8 mouse cellular contexts compared by ENCODE assay signal in the genomic region with DNA sequence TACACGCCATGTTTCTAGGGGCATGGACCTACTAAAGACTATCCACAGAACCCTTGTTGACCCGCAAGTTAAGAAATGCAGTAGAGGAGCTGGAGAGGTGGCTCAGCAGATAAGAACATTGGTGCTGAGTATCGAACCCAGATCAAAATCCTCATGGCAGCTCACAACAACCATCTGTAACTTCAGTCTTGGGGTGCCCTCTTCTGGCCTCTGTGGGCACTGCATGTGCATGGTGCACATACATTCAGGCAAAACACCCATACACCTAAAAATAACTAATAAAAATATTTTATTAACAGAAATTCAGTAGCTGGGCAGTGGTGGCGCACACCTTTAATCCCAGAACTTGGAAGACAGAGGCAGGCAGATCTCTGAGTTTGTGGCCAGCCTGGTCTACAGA. TPM values are rescaled to one million over a fixed set of nuclear protein-coding genes. Genes with fewer than 3 reads are reported as not detected.
DNase-seq lines count a peak whose midpoint lies in the region; ATAC-seq and TF ChIP-seq lines count a peak whose summit lies in the region.

No protein-coding gene starts in this region.

- no peaks in the 10 kb centered on the region for H3K9me3 ChIP-seq in forebrain, postnatal 0 days (ENCODE audit: low read length)
- no peaks in the 10 kb centered on the region for H3K9me3 ChIP-seq in forebrain, embryonic 13.5 days (replicated peaks)
- H3K9me3 ChIP-seq in midbrain, embryonic 14.5 days (ENCODE audit: control insufficient read depth, low read length), result no peaks in the 10 kb centered on the region
- no peaks in the 10 kb centered on the region for H3K9me3 ChIP-seq in midbrain, embryonic 16.5 days (replicated peaks; ENCODE audit: control insufficient read depth, low read length, poor library complexity, severe bottlenecking)
- no peaks in the 10 kb centered on the region for H3K9me3 ChIP-seq in hindbrain, embryonic 16.5 days (ENCODE audit: control insufficient read depth, low read length)

- no peak overlapping the region for H3K4me3 ChIP-seq in forebrain, postnatal 0 days (ENCODE audit: low read depth, low read length)
- H3K4me3 ChIP-seq in forebrain, embryonic 13.5 days, result no peak overlapping the region
- H3K4me3 ChIP-seq in midbrain, embryonic 14.5 days (replicated peaks; ENCODE audit: low read depth, low read length), result no peak overlapping the region
- no peak overlapping the region for H3K4me3 ChIP-seq in midbrain, embryonic 16.5 days (ENCODE audit: low read depth, low read length)
- H3K4me3 ChIP-seq in hindbrain, embryonic 16.5 days (ENCODE audit: low read length), result no peak overlapping the region

- DNase-seq in forebrain, postnatal 0 days, result peak; percentile 47
- peak; percentile 72 for DNase-seq in midbrain, embryonic 14.5 days
- DNase-seq in embryo, embryonic 11 days, result peak; percentile 48
- DNase-seq in spleen, postnatal 4 days (ENCODE audit: low spot score in 2 of 2), result peak; percentile 57 to 76
- no peak for DNase-seq in gastrocnemius, postnatal 10 days

- 86% methylated on average over 4 of the region's 4 CpGs for WGBS in forebrain, postnatal 0 days
- 87% methylated on average over 4 of the region's 4 CpGs for WGBS in forebrain, embryonic 13.5 days
- WGBS in midbrain, embryonic 14.5 days, result 88% methylated on average over 4 of the region's 4 CpGs
- 79% methylated on average over 4 of the region's 4 CpGs for WGBS in midbrain, embryonic 16.5 days
- WGBS in hindbrain, embryonic 16.5 days, result 84% methylated on average over 4 of the region's 4 CpGs

- ATAC-seq in forebrain, postnatal 0 days, result no peak
- ATAC-seq in forebrain, embryonic 13.5 days, result no peak
- no peak for ATAC-seq in midbrain, embryonic 14.5 days (ENCODE audit: low FRiP score, low TSS enrichment)
- no peak for ATAC-seq in midbrain, embryonic 16.5 days
- ATAC-seq in hindbrain, embryonic 16.5 days, result no peak

- peaks cover 5% of the 10 kb centered on the region; the same call in 1 of the 2 replicates for H3K4me1 ChIP-seq in forebrain, postnatal 0 days (ENCODE audit: insufficient read depth)
- peaks cover 8% of the 10 kb centered on the region; the same call in 1 of the 2 replicates for H3K4me1 ChIP-seq in forebrain, embryonic 13.5 days
- H3K4me1 ChIP-seq in midbrain, embryonic 14.5 days (ENCODE audit: control insufficient read depth, insufficient read depth, low read length), result no peaks in the 10 kb centered on the region
- peaks cover 4% of the 10 kb centered on the region; the same call in 1 of the 2 replicates for H3K4me1 ChIP-seq in midbrain, embryonic 16.5 days (ENCODE audit: control insufficient read depth, insufficient read depth, low read length)
- H3K4me1 ChIP-seq in hindbrain, embryonic 16.5 days (ENCODE audit: control insufficient read depth, insufficient read depth, low read depth, low read length), result peaks cover 9% of the 10 kb centered on the region

- peak; percentile 58 for TF ChIP-seq CTCF in forebrain, postnatal 0 days (IDR thresholded peaks at IDR 0.05; ENCODE audit: low read depth)

- no peak overlapping the region for H3K27ac ChIP-seq in forebrain, postnatal 0 days (ENCODE audit: low read depth, low read length)
- no peak overlapping the region for H3K27ac ChIP-seq in forebrain, embryonic 13.5 days
- no peak overlapping the region for H3K27ac ChIP-seq in midbrain, embryonic 14.5 days (replicated peaks; ENCODE audit: low read depth, low read length)
- no peak overlapping the region for H3K27ac ChIP-seq in midbrain, embryonic 16.5 days (ENCODE audit: low read length)
- H3K27ac ChIP-seq in hindbrain, embryonic 16.5 days (ENCODE audit: low read depth, low read length), result no peak overlapping the region

- peaks cover 23% of the 10 kb centered on the region for H3K27me3 ChIP-seq in forebrain, postnatal 0 days (ENCODE audit: insufficient read depth, low read length)
- H3K27me3 ChIP-seq in forebrain, embryonic 13.5 days, result peaks cover 34% of the 10 kb centered on the region
- peaks cover 21% of the 10 kb centered on the region for H3K27me3 ChIP-seq in midbrain, embryonic 14.5 days (ENCODE audit: control insufficient read depth, insufficient read depth, low read length)
- H3K27me3 ChIP-seq in midbrain, embryonic 16.5 days (ENCODE audit: control insufficient read depth, insufficient read depth, low read depth, low read length), result peaks cover 14% of the 10 kb centered on the region
- H3K27me3 ChIP-seq in hindbrain, embryonic 16.5 days (replicated peaks; ENCODE audit: control insufficient read depth, insufficient read depth, low read length), result peaks cover 18% of the 10 kb centered on the region

- no peak overlapping the region for H3K4me2 ChIP-seq in forebrain, postnatal 0 days (ENCODE audit: low read depth)
- no peak overlapping the region for H3K4me2 ChIP-seq in forebrain, embryonic 13.5 days
- no peak overlapping the region for H3K4me2 ChIP-seq in midbrain, embryonic 14.5 days (ENCODE audit: low read length)
- H3K4me2 ChIP-seq in midbrain, embryonic 16.5 days (ENCODE audit: low read length), result no peak overlapping the region
- H3K4me2 ChIP-seq in hindbrain, embryonic 16.5 days (ENCODE audit: low read length), result no peak overlapping the region

- H3K9ac ChIP-seq in forebrain, postnatal 0 days, result no peak overlapping the region
- H3K9ac ChIP-seq in forebrain, embryonic 13.5 days, result no peak overlapping the region
- H3K9ac ChIP-seq in midbrain, embryonic 14.5 days (replicated peaks; ENCODE audit: low read length), result no peak overlapping the region
- no peak overlapping the region for H3K9ac ChIP-seq in midbrain, embryonic 16.5 days (ENCODE audit: low read depth, low read length)
- H3K9ac ChIP-seq in hindbrain, embryonic 16.5 days (ENCODE audit: low read depth, low read length), result no peak overlapping the region

- H3K36me3 ChIP-seq in forebrain, postnatal 0 days (ENCODE audit: insufficient read depth), result no peaks in the 10 kb centered on the region
- no peaks in the 10 kb centered on the region for H3K36me3 ChIP-seq in forebrain, embryonic 13.5 days (ENCODE audit: poor library complexity, severe bottlenecking)
- H3K36me3 ChIP-seq in midbrain, embryonic 14.5 days (ENCODE audit: control insufficient read depth, insufficient read depth, low read length), result no peaks in the 10 kb centered on the region
- H3K36me3 ChIP-seq in midbrain, embryonic 16.5 days (ENCODE audit: control insufficient read depth, insufficient read depth, low read length), result no peaks in the 10 kb centered on the region
- no peaks in the 10 kb centered on the region for H3K36me3 ChIP-seq in hindbrain, embryonic 16.5 days (ENCODE audit: control insufficient read depth, insufficient read depth, low read length)

RNA-seq across cellular contexts. Expression of a gene that starts 54.1 kb away (rescaled TPM):
- total RNA-seq in forebrain, postnatal 0 days (2014; rRNA removed), result 0.69 and 1.9 TPM in 2 replicates
- 0.40 and 0.82 TPM in 2 replicates for polyA plus RNA-seq in forebrain, postnatal 0 days (2015; fragmentation: Nextera tagmentation; extraction: Ambion mirVana)
- 0.12 and 0.18 TPM in 2 replicates for polyA plus RNA-seq in forebrain, embryonic 13.5 days (2015; fragmentation: Nextera tagmentation; extraction: Ambion mirVana)
- polyA plus RNA-seq in midbrain, embryonic 14.5 days (2014; fragmentation: Nextera tagmentation; extraction: Ambion mirVana), result 0.30 and 0.37 TPM in 2 replicates
- polyA plus RNA-seq in midbrain, embryonic 16.5 days (2015; fragmentation: Nextera tagmentation; extraction: Ambion mirVana), result 0.82 and 1.1 TPM in 2 replicates
- polyA plus RNA-seq in hindbrain, embryonic 16.5 days (2015; fragmentation: Nextera tagmentation; extraction: Ambion mirVana), result 1.0 TPM in 2 replicates
- total RNA-seq in gastrocnemius, postnatal 10 days (2021), result 100 to 1,000 TPM; 350 to 362 TPM
